Mouse (Mus musculus): ENCODE measurements around the gene Rabgef1.

The Rabgef1 gene

GRCm38 (mm10) chr5:130212956-130213355 lies 41.4 kb downstream of the Rabgef1 start:
- no peak for DNase-seq (ENCODE audit: low read depth, low spot score)

GRCm38 (mm10) chr5:130216781-130217180 lies 45.2 kb downstream of the Rabgef1 start, which contains the start of gene Tmem248:
Gene Tmem248 (plus strand): TSS chr5:130217081.
- no peak for DNase-seq (ENCODE audit: low read depth, low spot score)

GRCm38 (mm10) chr5:130217406-130217805 lies 45.8 kb downstream of the Rabgef1 start:
- DNase-seq (ENCODE audit: low read depth, low spot score): no peak

- DNase-seq (ENCODE audit: low read depth, low spot score): peak; percentile 61
Observed at GRCm38 (mm10) chr5:130218336-130218735, 46.7 kb downstream of the Rabgef1 start.

GRCm38 (mm10) chr5:130221316-130221715 lies 49.7 kb downstream of the Rabgef1 start:
- no peak for DNase-seq (ENCODE audit: low read depth, low spot score)

GRCm38 (mm10) chr5:130221760-130222145 lies 50.2 kb downstream of the Rabgef1 start:
- DNase-seq (ENCODE audit: low read depth, low spot score): no peak

- DNase-seq (ENCODE audit: low read depth, low spot score): peak; percentile 83
Observed at GRCm38 (mm10) chr5:130222146-130223004, 50.8 kb downstream of the Rabgef1 start.

GRCm38 (mm10) chr5:130226790-130227189 lies 55.2 kb downstream of the Rabgef1 start:
- DNase-seq (ENCODE audit: low read depth, low spot score): peak; percentile 42

GRCm38 (mm10) chr5:130228120-130228519 lies 56.5 kb downstream of the Rabgef1 start:
- no peak for DNase-seq (ENCODE audit: low read depth, low spot score)

- DNase-seq (ENCODE audit: low read depth, low spot score): no peak
Observed at GRCm38 (mm10) chr5:130236302-130236701, 64.7 kb downstream of the Rabgef1 start.

- DNase-seq (ENCODE audit: low read depth, low spot score): no peak
Observed at GRCm38 (mm10) chr5:130239236-130239635, 67.6 kb downstream of the Rabgef1 start.

GRCm38 (mm10) chr5:130239856-130240255 lies 68.3 kb downstream of the Rabgef1 start:
- DNase-seq (ENCODE audit: low read depth, low spot score): no peak

GRCm38 (mm10) chr5:130241426-130241825 lies 69.8 kb downstream of the Rabgef1 start:
- DNase-seq (ENCODE audit: low read depth, low spot score): no peak

- DNase-seq (ENCODE audit: low read depth, low spot score): no peak
Observed at GRCm38 (mm10) chr5:130247823-130248222, 76.2 kb downstream of the Rabgef1 start.

GRCm38 (mm10) chr5:130254164-130255016 lies 82.8 kb downstream of the Rabgef1 start:
- DNase-seq (ENCODE audit: low read depth, low spot score): peak; percentile 86

GRCm38 (mm10) chr5:130255017-130255720 lies 83.6 kb downstream of the Rabgef1 start, which contains the start of the genes Sbds and Tyw1:
Gene Sbds (minus strand): TSS chr5:130255530.
Gene Tyw1 (plus strand): TSS chr5:130255619.
- peak; percentile 99 for DNase-seq (ENCODE audit: low read depth, low spot score)

- peak; percentile 25 for DNase-seq (ENCODE audit: low read depth, low spot score)
Observed at GRCm38 (mm10) chr5:130255799-130256525, 84.4 kb downstream of the Rabgef1 start.

GRCm38 (mm10) chr5:130256678-130257271 lies 85.2 kb downstream of the Rabgef1 start:
- peak; percentile 98 for DNase-seq (ENCODE audit: low read depth, low spot score)

- no peak for DNase-seq (ENCODE audit: low read depth, low spot score)
Observed at GRCm38 (mm10) chr5:130257303-130257702, 85.7 kb downstream of the Rabgef1 start.

GRCm38 (mm10) chr5:130263454-130263853 lies 91.9 kb downstream of the Rabgef1 start:
- no peak for DNase-seq (ENCODE audit: low read depth, low spot score)
